Mouse (Mus musculus) forebrain, embryonic 16.5 days (tissue): Measurements from ENCODE around the gene BC055324. TPM values are rescaled to one million over a fixed set of nuclear protein-coding genes. Genes with fewer than 3 reads are reported as not detected.

ENCODE experiments used
- ATAC-seq: fragments of 200-750 bp; cut with Nextera tagmentation; 2 replicates; pipeline ENCODE4 v1.8.0; 2017; ENCODE audit warnings: mild to moderate bottlenecking, moderate library complexity
- H3K27ac ChIP-seq: fragments of 300-500 bp; sonication (generic); 2 replicates; pipeline ENCODE4 v1.5.1; 2014; ENCODE audit warnings: low read length, control low read depth
- H3K27me3 ChIP-seq: fragments of 300-500 bp; sonication (generic); replicated peaks from 2 replicates; pipeline ENCODE4 v1.6.1; 2014; ENCODE audit warnings: low read length; ENCODE audit not compliant: control insufficient read depth, insufficient read depth
- H3K36me3 ChIP-seq: fragments of 300-500 bp; sonication (generic); 2 replicates; pipeline ENCODE4 v1.6.1; 2014; ENCODE audit not compliant: control insufficient read depth, insufficient read depth
- H3K4me1 ChIP-seq: fragments of 300-500 bp; sonication (generic); replicated peaks from 2 replicates; pipeline ENCODE4 v1.6.1; 2014; ENCODE audit warnings: low read length; ENCODE audit not compliant: control insufficient read depth, insufficient read depth
- H3K4me2 ChIP-seq: fragments of 300-500 bp; sonication (generic); 2 replicates; pipeline ENCODE4 v1.6.1; 2014; ENCODE audit warnings: mild to moderate bottlenecking, low read length, control low read depth
- H3K4me3 ChIP-seq: fragments of 300-500 bp; sonication (generic); replicated peaks from 2 replicates; pipeline ENCODE4 v1.5.1; 2014; ENCODE audit warnings: mild to moderate bottlenecking, low read length, control low read depth
- H3K9ac ChIP-seq: fragments of 300-500 bp; sonication (generic); replicated peaks from 2 replicates; pipeline ENCODE4 v1.6.1; 2014; ENCODE audit warnings: low read depth, low read length, control low read depth
- H3K9me3 ChIP-seq: fragments of 300-500 bp; sonication (generic); 2 replicates; pipeline ENCODE4 v1.6.1; 2016; ENCODE audit warnings: low read length; ENCODE audit not compliant: control insufficient read depth
- WGBS: fragments of 180-500 bp; shearing (Covaris S2); extraction: QIAGEN DNeasy Blood & Tissue Kit; methylation state at CpG from one replicate; pipeline ENCODE4 v1.1.7; 2014; 5-methylcytosine and 5-hydroxymethylcytosine counted together
- polyA plus RNA-seq: library from polyadenylated mRNA; unstranded; fragments of >200 nt; fragmentation: Nextera tagmentation; extraction: Ambion mirVana; gene quantifications from 2 replicates; pipeline ENCODE4 v1.2.1, GENCODE M21; 2015

BC055324 gene
- polyA plus RNA-seq, 1 experiment from 2014 or later = 9.6 TPM

DNA sequence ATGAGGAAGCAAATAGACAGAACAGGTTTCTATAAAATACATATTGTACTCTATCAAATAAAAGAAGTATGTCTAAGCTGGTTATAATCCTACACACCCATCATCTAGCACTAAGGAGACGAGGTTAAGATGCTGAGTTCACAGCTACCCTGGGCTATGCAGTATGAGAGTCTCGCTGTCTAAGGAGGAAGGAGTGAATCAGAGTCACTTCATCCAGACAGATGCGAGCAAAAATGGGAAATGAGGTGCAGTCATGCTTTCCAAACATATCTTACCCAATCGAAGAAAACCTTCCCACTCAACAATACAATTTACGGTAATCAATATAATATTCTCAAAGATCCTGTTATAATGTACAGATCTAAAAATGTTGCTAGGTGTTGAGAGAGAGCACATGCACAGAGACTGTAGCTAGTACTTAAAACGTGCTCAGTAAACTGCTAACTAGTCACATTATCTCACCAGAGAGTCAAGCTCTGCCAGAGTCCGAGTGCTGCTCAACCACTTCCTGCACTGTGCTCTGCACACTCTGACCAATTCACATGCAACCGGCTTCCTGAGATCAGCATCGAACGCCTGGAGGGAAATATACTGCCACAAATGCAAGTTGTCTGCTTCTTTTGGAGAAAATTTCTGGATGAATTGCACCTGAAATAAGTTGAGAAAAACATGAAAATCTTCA, 30.4 kb downstream of the BC055324 start:
- Histone ChIP-seq H3K27ac (no peak overlapping the region), H3K27me3 (no peaks in the 10 kb centered on the region), H3K9ac (no peak overlapping the region), H3K36me3 (no peaks in the 10 kb centered on the region; the same call in 1 of the 2 replicates), H3K4me1 (no peaks in the 10 kb centered on the region), H3K4me3 (no peak overlapping the region), H3K4me2 (no peak overlapping the region), H3K9me3 (no peaks in the 10 kb centered on the region)
- WGBS = 94% methylated on average over 10 of the region's 10 CpGs
- ATAC-seq = no peak

DNA sequence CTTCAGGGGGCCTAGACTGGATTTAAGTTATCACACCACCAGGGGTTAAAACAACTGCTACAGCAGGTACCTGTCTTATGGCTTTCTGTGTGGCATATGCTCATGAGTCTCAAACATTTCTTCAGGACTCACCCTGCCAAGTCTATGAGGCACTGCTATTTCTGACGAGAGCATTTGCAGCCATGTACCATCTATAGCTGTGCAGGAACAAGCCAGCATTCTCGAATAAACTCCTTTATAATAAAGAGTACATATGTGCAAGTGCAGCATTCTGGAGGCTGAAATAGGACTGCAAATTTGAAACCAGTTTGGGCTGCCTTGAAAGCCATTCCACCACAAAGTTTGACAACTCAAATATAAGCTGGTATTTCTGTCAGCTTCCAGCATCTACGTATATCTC, 36.6 kb downstream of the BC055324 start:
- no peaks in the 10 kb centered on the region for H3K9me3 ChIP-seq
- no peak overlapping the region for H3K9ac ChIP-seq
- H3K36me3 ChIP-seq = peaks cover 11% of the 10 kb centered on the region
- no peak overlapping the region for H3K27ac ChIP-seq
- no peak overlapping the region for H3K4me3 ChIP-seq
- no peaks in the 10 kb centered on the region for H3K27me3 ChIP-seq
- no peak overlapping the region for H3K4me2 ChIP-seq
- no peaks in the 10 kb centered on the region for H3K4me1 ChIP-seq
- WGBS = 87% methylated on average over 3 of the region's 3 CpGs
- no peak for ATAC-seq

DNA sequence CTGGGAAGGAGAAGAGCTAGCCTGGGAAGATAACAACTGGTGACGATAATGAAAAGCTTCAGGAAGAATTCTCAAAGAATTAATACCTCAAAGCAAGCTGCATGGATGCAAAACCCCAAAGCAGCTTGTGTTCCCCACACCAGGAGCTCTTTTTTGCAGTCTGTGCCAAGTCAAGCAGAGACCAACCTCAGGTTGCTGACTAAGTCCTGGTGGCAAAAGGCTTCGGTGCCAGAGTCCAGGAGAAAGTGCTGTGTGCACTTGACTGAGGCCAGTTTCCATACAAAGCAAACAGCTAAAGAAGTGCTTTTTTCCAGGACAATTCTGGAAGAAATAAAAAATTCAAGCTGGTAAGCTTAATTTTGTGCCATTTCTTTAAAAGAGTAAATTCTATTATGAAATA, 41.2 kb downstream of the BC055324 start:
- H3K9ac ChIP-seq = no peak overlapping the region
- H3K27ac ChIP-seq = no peak overlapping the region
- H3K4me3 ChIP-seq = no peak overlapping the region
- H3K4me1 ChIP-seq = no peaks in the 10 kb centered on the region
- no peaks in the 10 kb centered on the region for H3K27me3 ChIP-seq
- ATAC-seq = no peak
- no peaks in the 10 kb centered on the region for H3K9me3 ChIP-seq
- WGBS = 83% methylated on average over 2 of the region's 2 CpGs
- no peak overlapping the region for H3K4me2 ChIP-seq
- peaks cover 34% of the 10 kb centered on the region for H3K36me3 ChIP-seq

DNA sequence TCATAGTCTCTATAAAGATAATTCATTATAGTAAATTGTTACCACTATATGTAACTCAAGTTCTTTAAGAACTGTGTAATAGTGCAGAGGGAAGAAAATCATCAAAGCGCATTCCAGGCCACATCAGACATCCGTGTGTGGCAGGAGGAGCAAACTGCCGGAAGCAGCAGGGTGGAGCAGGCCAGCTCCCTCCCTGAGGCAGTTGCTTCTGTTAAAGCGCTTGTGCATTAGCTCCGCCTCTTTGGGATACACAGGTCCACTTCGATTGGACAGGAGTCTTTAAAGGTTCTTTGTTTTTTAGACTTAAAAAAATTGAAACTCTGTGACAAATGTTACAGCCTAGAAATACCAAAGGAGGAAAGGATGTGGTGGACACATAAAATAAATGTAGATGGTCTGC, 52.5 kb downstream of the BC055324 start:
- H3K4me3 ChIP-seq = no peak overlapping the region
- H3K27me3 ChIP-seq = no peaks in the 10 kb centered on the region
- 78% methylated on average over 6 of the region's 6 CpGs for WGBS
- no peaks in the 10 kb centered on the region for H3K9me3 ChIP-seq
- no peak overlapping the region for H3K27ac ChIP-seq
- no peak overlapping the region for H3K9ac ChIP-seq
- H3K4me1 ChIP-seq = no peaks in the 10 kb centered on the region
- ATAC-seq = no peak
- H3K36me3 ChIP-seq = peaks cover 41% of the 10 kb centered on the region
- no peak overlapping the region for H3K4me2 ChIP-seq

DNA sequence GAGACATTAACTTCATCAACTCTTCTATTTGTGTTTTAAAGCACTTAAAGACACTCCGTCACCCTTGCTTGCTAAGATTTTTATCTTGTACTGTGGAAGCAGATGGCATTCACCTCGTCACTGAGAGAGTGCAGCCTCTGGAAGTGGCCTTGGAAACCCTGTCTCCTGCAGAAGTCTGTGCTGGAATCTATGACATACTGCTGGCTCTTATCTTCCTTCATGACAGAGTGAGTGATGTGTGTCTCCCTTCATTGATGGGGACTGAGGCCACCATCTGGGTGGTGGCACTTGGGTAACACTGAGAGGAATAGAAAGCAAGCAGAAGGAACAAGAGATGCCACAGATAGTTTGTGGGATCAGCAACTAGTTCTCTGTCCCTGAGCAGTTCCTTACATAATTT, 60.0 kb downstream of the BC055324 start:
- no peaks in the 10 kb centered on the region for H3K9me3 ChIP-seq
- peaks cover 25% of the 10 kb centered on the region; the same call in 1 of the 2 replicates for H3K36me3 ChIP-seq
- ATAC-seq = no peak
- 86% methylated on average over 2 of the region's 2 CpGs for WGBS
- H3K9ac ChIP-seq = no peak overlapping the region
- H3K27me3 ChIP-seq = no peaks in the 10 kb centered on the region
- H3K4me2 ChIP-seq = no peak overlapping the region
- H3K4me1 ChIP-seq = peaks cover 8% of the 10 kb centered on the region
- H3K27ac ChIP-seq = no peak overlapping the region
- H3K4me3 ChIP-seq = no peak overlapping the region

DNA sequence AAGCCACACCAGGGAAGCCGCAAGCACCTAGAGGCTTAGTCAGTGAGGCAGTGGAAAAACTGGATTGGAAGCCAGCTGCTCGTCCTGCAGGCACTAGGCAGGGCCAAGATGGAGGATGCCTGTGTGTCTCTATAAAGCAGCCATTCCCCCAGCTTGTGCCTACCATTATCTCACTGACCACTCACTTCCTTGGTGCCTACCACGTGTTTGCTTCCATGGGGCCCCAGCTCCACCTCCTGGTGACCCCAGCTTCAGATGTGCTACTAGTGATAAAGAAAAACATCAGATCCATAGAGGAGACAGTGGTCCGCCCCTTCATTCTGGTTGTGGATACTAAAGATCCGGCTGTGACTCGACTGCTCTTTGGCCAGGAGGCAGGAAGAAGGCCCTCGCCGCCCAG, 62.8 kb downstream of the BC055324 start:
- 86% methylated on average over 8 of the region's 8 CpGs for WGBS
- ATAC-seq = no peak
- Histone ChIP-seq H3K4me1 (peaks cover 14% of the 10 kb centered on the region), H3K27ac (no peak overlapping the region), H3K9ac (no peak overlapping the region), H3K27me3 (no peaks in the 10 kb centered on the region), H3K9me3 (no peaks in the 10 kb centered on the region), H3K4me2 (no peak overlapping the region), H3K4me3 (no peak overlapping the region), H3K36me3 (peaks cover 16% of the 10 kb centered on the region; the same call in 1 of the 2 replicates)

DNA sequence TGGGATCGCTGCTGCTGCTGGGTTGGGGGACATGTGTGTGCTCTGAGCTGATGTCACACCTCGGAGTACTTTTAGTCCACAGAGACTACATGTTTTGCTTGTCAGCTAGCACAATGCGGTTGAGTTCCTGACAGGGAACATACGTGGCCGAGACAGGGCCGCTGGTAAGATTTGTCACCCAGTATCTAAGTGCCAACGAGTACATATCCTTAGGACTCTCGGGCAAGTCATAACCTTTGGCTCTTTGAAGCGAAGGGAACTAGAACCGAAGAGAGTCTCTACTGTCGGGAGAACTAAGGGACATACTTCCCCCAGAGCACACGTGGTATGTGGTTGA, 64.2 kb downstream of the BC055324 start:
- Histone ChIP-seq H3K27ac (no peak overlapping the region; the same call in 1 of the 2 replicates), H3K4me2 (peak overlapping the region; percentile 93), H3K9ac (peak overlapping the region; percentile 97), H3K36me3 (peaks cover 7% of the 10 kb centered on the region; the same call in 1 of the 2 replicates), H3K4me3 (peak overlapping the region; percentile 69), H3K9me3 (no peaks in the 10 kb centered on the region), H3K27me3 (no peaks in the 10 kb centered on the region), H3K4me1 (peaks cover 14% of the 10 kb centered on the region)
- no peak; the same call in 1 of the 2 replicates for ATAC-seq
- WGBS = 5% methylated on average over 12 of the region's 12 CpGs

DNA sequence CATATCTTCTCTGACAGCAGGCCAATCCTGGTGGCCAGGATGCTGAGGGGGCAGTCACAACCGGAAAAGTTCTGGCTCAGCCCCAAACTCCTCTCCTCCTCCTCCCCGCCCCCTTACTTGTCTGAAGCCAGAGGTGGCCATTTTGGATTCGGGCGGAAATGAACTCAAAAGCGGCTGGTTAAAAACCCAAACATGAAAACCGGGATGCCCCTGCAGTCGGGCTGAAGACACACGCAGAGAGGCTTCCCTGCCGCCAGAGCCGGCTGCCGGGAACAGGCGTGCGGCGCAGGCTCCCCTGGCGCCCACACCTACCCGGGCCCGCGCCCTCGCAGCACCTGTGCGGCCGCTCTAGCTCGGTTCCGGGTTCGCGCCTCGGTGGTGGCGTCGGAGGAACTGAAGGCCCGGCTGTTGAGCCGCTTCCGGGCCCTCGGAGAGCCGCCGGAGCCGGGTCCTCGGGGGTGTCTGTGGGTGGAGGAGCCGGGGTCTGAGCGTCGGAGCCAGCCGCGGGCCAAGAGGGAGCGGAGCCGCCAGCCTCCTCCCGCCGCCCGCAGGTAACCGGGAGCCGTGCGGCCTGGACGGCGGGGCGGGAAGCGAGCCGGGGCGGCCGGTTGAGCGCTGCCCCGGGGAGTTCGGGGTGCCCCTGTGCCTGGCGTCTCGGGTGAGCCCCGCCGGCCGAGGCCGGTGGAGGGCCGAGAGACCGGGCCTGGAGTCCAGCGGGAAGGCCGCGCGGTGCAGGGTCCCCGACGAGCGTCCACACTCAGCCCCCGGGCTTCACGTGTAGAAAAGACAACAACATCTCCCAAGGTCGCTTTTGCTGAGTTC, 64.7 kb downstream of the BC055324 start:
- peak; percentile 96 for ATAC-seq
- WGBS = 0% methylated on average over 74 of the region's 77 CpGs

DNA sequence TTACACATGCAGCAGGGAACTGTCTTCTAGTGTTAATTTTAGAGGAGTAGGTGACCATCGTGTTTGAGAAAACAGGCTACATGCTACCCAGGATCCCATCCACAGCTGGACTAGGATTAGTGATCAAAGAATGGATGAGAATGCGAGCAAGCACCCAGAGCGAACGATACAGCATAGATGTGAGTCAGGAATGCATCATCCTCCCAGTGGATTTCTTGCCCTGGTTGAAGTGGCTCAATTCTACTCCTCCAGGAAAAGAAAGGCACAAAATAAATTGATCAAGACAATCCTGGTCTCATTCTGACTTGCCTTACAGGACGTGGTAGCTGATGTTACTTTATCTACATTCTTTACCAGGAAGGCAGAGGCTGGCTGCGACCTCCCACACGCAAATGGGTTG, 65.8 kb downstream of the BC055324 start, which contains the start of gene Scyl3:
Gene Scyl3, plus strand, starts transcription at position 255 of the 400 bp plus-strand sequence.
- Histone ChIP-seq H3K9me3 (no peaks in the 10 kb centered on the region), H3K36me3 (no peaks in the 10 kb centered on the region), H3K27ac (peak within 1 kb of the TSS; percentile 86), H3K4me2 (peak within 1 kb of the TSS; percentile 93), H3K4me1 (peaks cover 14% of the 10 kb centered on the region), H3K4me3 (peak within 1 kb of the TSS; percentile 69), H3K27me3 (no peaks in the 10 kb centered on the region), H3K9ac (peak within 1 kb of the TSS; percentile 97)
- ATAC-seq = no peak
- 72% methylated on average over 7 of the region's 7 CpGs for WGBS

More for the DNA sequence above, 64.7 kb downstream of the BC055324 start:
- H3K36me3 ChIP-seq = 0 out of 2 replicates have a peak, but pooled peaks cover 7% of the 10 kb centered on the region
- peak overlapping the region; percentile 97 for H3K9ac ChIP-seq
- H3K4me1 ChIP-seq = peaks cover 14% of the 10 kb centered on the region
- H3K27me3 ChIP-seq = no peaks in the 10 kb centered on the region
- peak overlapping the region; percentile 69 for H3K4me3 ChIP-seq
- H3K27ac ChIP-seq = peak overlapping the region; percentile 86
- H3K9me3 ChIP-seq = no peaks in the 10 kb centered on the region
- peak overlapping the region; percentile 93 for H3K4me2 ChIP-seq
